Mouse (Mus musculus): Measurements from ENCODE around the gene Zfp281.

Gene Zfp281

GRCm38 (mm10) chr1:136611803-136612202 lies 12.9 kb upstream of the Zfp281 start:
- in situ Hi-C loops (cut with MboI; ENCODE audit: low sequenced_read_pairs), result no loop called here

GRCm38 (mm10) chr1:136613300-136613751 lies 11.4 kb upstream of the Zfp281 start:
- in situ Hi-C loops (cut with MboI; ENCODE audit: low sequenced_read_pairs), result no loop called here

GRCm38 (mm10) chr1:136614748-136615440 lies 9.8 kb upstream of the Zfp281 start:
- in situ Hi-C loops (cut with MboI; ENCODE audit: low sequenced_read_pairs), result no loop called here

GRCm38 (mm10) chr1:136617163-136617788 lies 7.4 kb upstream of the Zfp281 start:
- in situ Hi-C loops (cut with MboI; ENCODE audit: low sequenced_read_pairs), result no loop called here

- in situ Hi-C loops (cut with MboI; ENCODE audit: low sequenced_read_pairs), result no loop called here
Observed at GRCm38 (mm10) chr1:136618570-136618969, 6.1 kb upstream of the Zfp281 start.

GRCm38 (mm10) chr1:136625019-136625895 lies 556 bp downstream of the Zfp281 start:
- in situ Hi-C loops (cut with MboI; ENCODE audit: low sequenced_read_pairs), result no loop called here

GRCm38 (mm10) chr1:136626141-136626540 lies 1.4 kb downstream of the Zfp281 start:
- in situ Hi-C loops (cut with MboI; ENCODE audit: low sequenced_read_pairs), result no loop called here

GRCm38 (mm10) chr1:136626756-136627155 lies 2.1 kb downstream of the Zfp281 start:
- in situ Hi-C loops (cut with MboI; ENCODE audit: low sequenced_read_pairs), result no loop called here

- in situ Hi-C loops (cut with MboI; ENCODE audit: low sequenced_read_pairs), result no loop called here
Observed at GRCm38 (mm10) chr1:136627591-136627990, 2.9 kb downstream of the Zfp281 start.

- in situ Hi-C loops (cut with MboI; ENCODE audit: low sequenced_read_pairs), result no loop called here
Observed at GRCm38 (mm10) chr1:136632891-136633290, 8.2 kb downstream of the Zfp281 start.

- in situ Hi-C loops (cut with MboI; ENCODE audit: low sequenced_read_pairs), result no loop called here
Observed at GRCm38 (mm10) chr1:136635644-136636043, 10.9 kb downstream of the Zfp281 start.

GRCm38 (mm10) chr1:136636946-136637345 lies 12.2 kb downstream of the Zfp281 start:
- in situ Hi-C loops (cut with MboI; ENCODE audit: low sequenced_read_pairs), result no loop called here

GRCm38 (mm10) chr1:136637696-136638095 lies 13.0 kb downstream of the Zfp281 start:
- in situ Hi-C loops (cut with MboI; ENCODE audit: low sequenced_read_pairs), result no loop called here

GRCm38 (mm10) chr1:136638211-136638610 lies 13.5 kb downstream of the Zfp281 start:
- in situ Hi-C loops (cut with MboI; ENCODE audit: low sequenced_read_pairs), result no loop called here

GRCm38 (mm10) chr1:136638699-136639098 lies 14.0 kb downstream of the Zfp281 start:
- in situ Hi-C loops (cut with MboI; ENCODE audit: low sequenced_read_pairs), result no loop called here

GRCm38 (mm10) chr1:136639221-136639620 lies 14.5 kb downstream of the Zfp281 start:
- in situ Hi-C loops (cut with MboI; ENCODE audit: low sequenced_read_pairs), result no loop called here

- in situ Hi-C loops (cut with MboI; ENCODE audit: low sequenced_read_pairs), result no loop called here
Observed at GRCm38 (mm10) chr1:136642701-136643100, 18.0 kb downstream of the Zfp281 start.

- in situ Hi-C loops (cut with MboI; ENCODE audit: low sequenced_read_pairs), result no loop called here
Observed at GRCm38 (mm10) chr1:136644486-136644885, 19.8 kb downstream of the Zfp281 start.

GRCm38 (mm10) chr1:136645849-136646625 lies 21.3 kb downstream of the Zfp281 start:
- in situ Hi-C loops (cut with MboI; ENCODE audit: low sequenced_read_pairs), result no loop called here

- in situ Hi-C loops (cut with MboI; ENCODE audit: low sequenced_read_pairs), result no loop called here
Observed at GRCm38 (mm10) chr1:136652066-136652465, 27.4 kb downstream of the Zfp281 start.

- in situ Hi-C loops (cut with MboI; ENCODE audit: low sequenced_read_pairs), result no loop called here
Observed at GRCm38 (mm10) chr1:136653526-136653925, 28.8 kb downstream of the Zfp281 start.
